Mouse (Mus musculus): ENCODE measurements around the gene Pgrmc1. TPM values are rescaled to one million over a fixed set of nuclear protein-coding genes. Genes with fewer than 3 reads are reported as not detected.

Pgrmc1 gene
- polyA plus RNA-seq, 1 experiment from 2014 or later: 227 TPM

DNA sequence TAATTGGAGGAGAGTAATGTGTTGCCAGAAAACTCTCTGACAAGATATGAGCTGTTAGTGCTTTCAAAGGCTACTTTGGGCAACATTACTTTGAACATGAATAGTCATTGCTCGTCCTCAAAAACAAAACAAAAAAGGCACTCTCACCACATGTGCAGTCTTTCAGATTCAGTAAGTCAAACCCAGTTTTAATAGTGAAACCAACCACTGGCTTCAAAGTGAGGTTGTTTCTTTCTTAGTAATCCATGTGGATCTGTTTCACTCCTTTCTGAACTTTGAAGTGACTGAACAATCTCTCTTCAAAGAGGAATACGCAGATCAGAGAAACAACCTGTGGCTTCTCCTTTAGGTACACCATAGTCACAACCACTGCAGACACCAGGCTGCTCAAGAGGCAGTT, 11.1 kb downstream of the Pgrmc1 start:
- no peak overlapping the region for H3K9ac ChIP-seq
- ATAC-seq (ENCODE audit: insufficient read depth, low FRiP score, low read depth): no peak
- no peaks in the 10 kb centered on the region for H3K27me3 ChIP-seq (replicated peaks)
- no peak overlapping the region for H3K27ac ChIP-seq
- no peak overlapping the region for H3K4me2 ChIP-seq
- H3K9me3 ChIP-seq: no peaks in the 10 kb centered on the region
- no peaks in the 10 kb centered on the region; the same call in 1 of the 2 replicates for H3K36me3 ChIP-seq
- no peak overlapping the region for H3K4me3 ChIP-seq (replicated peaks)
- no peaks in the 10 kb centered on the region for H3K4me1 ChIP-seq
- 82% methylated on average over 2 of the region's 2 CpGs for WGBS

DNA sequence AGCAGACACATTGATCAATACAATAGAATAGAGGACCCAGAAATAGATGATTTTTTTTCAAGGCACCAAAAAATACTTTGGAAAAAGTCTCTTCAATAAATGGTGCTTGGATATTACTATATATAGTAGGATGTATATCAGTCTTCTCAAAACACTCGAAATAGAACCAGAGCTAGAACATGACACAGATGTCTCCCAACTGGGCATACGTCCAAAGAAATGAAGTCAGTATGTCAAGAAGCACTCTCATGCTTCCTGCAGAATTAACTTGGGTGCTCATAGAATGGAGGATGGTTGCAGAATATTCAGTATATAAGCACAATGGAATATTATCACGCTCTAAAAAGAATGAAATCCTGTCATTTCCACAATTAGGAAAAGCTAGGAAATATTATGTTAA, 30.1 kb downstream of the Pgrmc1 start:
- H3K36me3 ChIP-seq: no peaks in the 10 kb centered on the region
- no peaks in the 10 kb centered on the region for H3K27me3 ChIP-seq (replicated peaks)
- H3K9ac ChIP-seq: no peak overlapping the region
- WGBS: 57% methylated on average over 3 of the region's 3 CpGs
- no peaks in the 10 kb centered on the region for H3K4me1 ChIP-seq
- H3K4me3 ChIP-seq (replicated peaks): no peak overlapping the region
- ATAC-seq (ENCODE audit: insufficient read depth, low FRiP score, low read depth): no peak
- H3K9me3 ChIP-seq: no peaks in the 10 kb centered on the region
- no peak overlapping the region for H3K4me2 ChIP-seq
- H3K27ac ChIP-seq: no peak overlapping the region

DNA sequence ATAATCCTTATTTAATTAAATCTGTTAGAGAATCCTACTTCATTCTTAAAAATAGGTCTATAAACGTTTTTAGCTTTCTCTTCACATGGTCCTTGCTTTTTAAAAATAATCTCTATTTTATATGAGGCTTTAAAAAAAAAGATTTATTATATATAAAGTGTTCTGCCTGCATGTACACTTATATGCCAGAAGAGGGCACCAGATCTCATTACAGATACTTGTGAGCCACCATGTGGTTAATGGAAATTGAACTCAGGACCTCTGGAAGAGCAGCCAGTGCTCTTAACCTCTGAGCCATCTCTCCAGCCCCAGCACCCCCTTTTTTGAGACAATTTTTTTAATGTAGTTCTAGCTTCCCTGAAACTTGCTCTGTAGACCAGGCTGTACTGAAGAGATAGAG, 32.8 kb downstream of the Pgrmc1 start:
- ATAC-seq (ENCODE audit: insufficient read depth, low FRiP score, low read depth): no peak
- no peaks in the 10 kb centered on the region for H3K36me3 ChIP-seq

DNA sequence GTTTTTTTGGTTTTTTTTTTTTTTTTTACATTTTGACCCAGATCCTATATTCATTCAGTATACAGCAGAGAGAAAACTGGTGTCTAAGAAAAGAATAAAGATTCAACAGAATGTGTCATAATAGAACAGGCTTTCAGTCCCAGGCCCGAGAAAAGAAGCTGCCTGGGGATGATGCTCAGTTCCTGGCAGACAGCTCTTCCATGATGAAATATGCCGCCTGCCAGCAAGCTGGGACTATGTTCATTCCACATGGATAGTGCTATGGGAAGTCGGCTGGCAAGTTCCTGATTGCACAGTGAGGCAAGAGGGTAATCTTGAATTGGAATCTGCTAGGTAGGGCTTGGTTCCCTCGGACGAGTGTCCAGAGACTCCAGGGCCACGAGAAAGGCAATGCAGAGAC, 42.0 kb downstream of the Pgrmc1 start:
- Histone ChIP-seq H3K4me3 (replicated peaks) (no peak overlapping the region), H3K9ac (no peak overlapping the region), H3K27ac (no peak overlapping the region), H3K9me3 (no peaks in the 10 kb centered on the region), H3K4me1 (no peaks in the 10 kb centered on the region), H3K4me2 (no peak overlapping the region), H3K36me3 (no peaks in the 10 kb centered on the region), H3K27me3 (replicated peaks) (no peaks in the 10 kb centered on the region)
- 84% methylated on average over 6 of the region's 6 CpGs for WGBS
- ATAC-seq (ENCODE audit: insufficient read depth, low FRiP score, low read depth): no peak

More for the DNA sequence above, 32.8 kb downstream of the Pgrmc1 start:
- Histone ChIP-seq H3K27me3 (replicated peaks) (no peaks in the 10 kb centered on the region), H3K4me1 (no peaks in the 10 kb centered on the region), H3K27ac (no peak overlapping the region), H3K4me3 (replicated peaks) (no peak overlapping the region), H3K4me2 (no peak overlapping the region), H3K9ac (no peak overlapping the region), H3K9me3 (no peaks in the 10 kb centered on the region)
- WGBS: 4% methylated on average over 1 of the region's 1 CpGs

DNA sequence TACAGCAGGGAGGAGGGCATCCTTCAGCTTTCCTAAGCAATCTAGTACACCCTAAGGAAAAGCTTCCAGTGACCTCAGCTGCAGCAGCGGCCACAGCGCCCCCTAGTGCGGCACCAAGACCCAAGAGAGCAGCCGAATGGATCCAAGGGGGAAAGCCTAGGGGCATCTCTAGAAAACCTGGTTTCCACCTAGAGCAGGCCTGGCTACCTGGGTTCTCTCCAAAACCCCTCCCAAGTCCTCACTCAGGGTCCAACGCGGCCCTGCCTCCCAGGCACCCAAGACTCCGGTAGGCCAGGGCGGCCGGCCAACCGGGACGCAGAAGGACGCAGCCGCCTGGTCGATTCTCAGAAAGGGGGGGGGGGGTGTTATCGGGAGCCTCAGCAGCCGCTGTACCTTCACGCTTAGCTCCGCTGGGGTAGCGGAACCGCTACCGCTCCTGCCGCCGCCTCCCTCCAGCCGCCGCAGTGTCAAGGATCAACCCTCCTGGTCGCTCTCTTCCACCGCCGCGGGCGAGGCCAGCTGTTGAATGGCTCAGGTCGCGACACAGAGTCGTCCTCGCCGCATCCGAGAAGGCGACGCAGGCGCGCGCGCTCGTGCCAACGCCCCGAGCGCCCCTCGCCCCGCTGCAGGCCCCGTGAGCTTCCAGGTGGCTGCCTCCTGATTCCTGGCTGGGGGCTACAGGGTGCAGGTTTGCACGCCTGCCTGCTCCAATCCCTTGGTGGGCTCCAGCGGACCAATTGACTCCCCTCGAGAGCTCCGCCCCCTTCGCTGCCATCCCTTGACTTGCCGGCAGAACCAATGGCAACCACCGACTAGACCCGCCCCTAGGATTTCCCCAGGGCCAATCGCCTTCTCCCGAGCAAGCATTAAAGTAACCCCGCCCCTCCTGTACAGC, 46.9 kb downstream of the Pgrmc1 start, which contains the start of gene Akap17b:
TSS of gene Akap17b (minus strand) at position 739 of the 895 bp plus-strand sequence.
- Histone ChIP-seq H3K36me3 (no peaks in the 10 kb centered on the region), H3K9me3 (no peaks in the 10 kb centered on the region), H3K4me2 (peak within 1 kb of the TSS; percentile 56), H3K9ac (no peak within 1 kb of the TSS), H3K4me1 (no peaks in the 10 kb centered on the region), H3K27ac (no peak within 1 kb of the TSS; the same call in 1 of the 2 replicates), H3K27me3 (replicated peaks) (no peaks in the 10 kb centered on the region), H3K4me3 (replicated peaks) (peak within 1 kb of the TSS; percentile 57)
- ATAC-seq (ENCODE audit: insufficient read depth, low FRiP score, low read depth): peak; percentile 95
- 19% methylated on average over 58 of the region's 60 CpGs for WGBS

Other genes starting within 250 kb of the Pgrmc1 start
- not detected in 2 replicates for gene Gm6268, start 196.9 kb upstream of the Pgrmc1 start, polyA plus RNA-seq (2015; fragmentation: Nextera tagmentation; extraction: Ambion mirVana)
- not detected in 2 replicates for gene Gm14569, start 106.4 kb upstream of the Pgrmc1 start, polyA plus RNA-seq (2015; fragmentation: Nextera tagmentation; extraction: Ambion mirVana)
- gene Akap17b, start 47.2 kb downstream of the Pgrmc1 start, polyA plus RNA-seq (2015; fragmentation: Nextera tagmentation; extraction: Ambion mirVana): 2.1 TPM in 2 replicates
- gene Slc25a43, start 145.5 kb downstream of the Pgrmc1 start, polyA plus RNA-seq (2015; fragmentation: Nextera tagmentation; extraction: Ambion mirVana): 1.9 and 2.1 TPM in 2 replicates
- gene Slc25a5, start 197.4 kb downstream of the Pgrmc1 start, polyA plus RNA-seq (2015; fragmentation: Nextera tagmentation; extraction: Ambion mirVana): 736 and 754 TPM in 2 replicates

Data from stomach, embryonic 15.5 days (tissue).